Mouse (Mus musculus) midbrain, embryonic 16.5 days (tissue): ENCODE data around the gene Vsnl1. TPM values are rescaled to one million over a fixed set of nuclear protein-coding genes. Genes with fewer than 3 reads are reported as not detected.

Experiments used
- ATAC-seq: fragments of 200-750 bp; cut with Nextera tagmentation; 2 replicates; pipeline ENCODE4 v1.8.0; 2017; ENCODE audit warnings: moderate TSS enrichment
- H3K27ac ChIP-seq: fragments of 300-500 bp; sonication (generic); 2 replicates; pipeline ENCODE4 v1.5.1; 2014; ENCODE audit warnings: mild to moderate bottlenecking, low read length, mixed read lengths
- H3K27me3 ChIP-seq: fragments of 300-500 bp; sonication (generic); 2 replicates; pipeline ENCODE4 v1.6.1; 2014; ENCODE audit warnings: low read depth, low read length, mixed read lengths; ENCODE audit not compliant: control insufficient read depth, insufficient read depth
- H3K36me3 ChIP-seq: fragments of 300-500 bp; sonication (generic); 2 replicates; pipeline ENCODE4 v1.6.1; 2014; ENCODE audit warnings: mild to moderate bottlenecking, low read length, moderate library complexity, mixed read lengths; ENCODE audit not compliant: control insufficient read depth, insufficient read depth
- H3K4me1 ChIP-seq: fragments of 300-500 bp; sonication (generic); 2 replicates; pipeline ENCODE4 v1.6.1; 2014; ENCODE audit warnings: mild to moderate bottlenecking, low read length, mixed read lengths; ENCODE audit not compliant: control insufficient read depth, insufficient read depth
- H3K4me2 ChIP-seq: fragments of 300-500 bp; sonication (generic); 2 replicates; pipeline ENCODE4 v1.6.1; 2014; ENCODE audit warnings: mild to moderate bottlenecking, low read length, mixed read lengths
- H3K4me3 ChIP-seq: fragments of 300-500 bp; sonication (generic); 2 replicates; pipeline ENCODE4 v1.5.1; 2014; ENCODE audit warnings: low read depth, mild to moderate bottlenecking, low read length, moderate library complexity, mixed read lengths
- H3K9ac ChIP-seq: fragments of 300-500 bp; sonication (generic); 2 replicates; pipeline ENCODE4 v1.6.1; 2014; ENCODE audit warnings: low read depth, low read length, mixed read lengths
- H3K9me3 ChIP-seq: fragments of 300-500 bp; sonication (generic); replicated peaks from 2 replicates; pipeline ENCODE4 v1.6.1; 2014; ENCODE audit warnings: mild to moderate bottlenecking, low read length, mixed read lengths; ENCODE audit not compliant: control insufficient read depth, poor library complexity, severe bottlenecking
- WGBS: fragments of 180-500 bp; shearing (Covaris S2); extraction: QIAGEN DNeasy Blood & Tissue Kit; methylation state at CpG from one replicate; pipeline ENCODE4 v1.1.7; 2014; 5-methylcytosine and 5-hydroxymethylcytosine counted together
- polyA plus RNA-seq: library from polyadenylated mRNA; unstranded; fragments of >200 nt; fragmentation: Nextera tagmentation; extraction: Ambion mirVana; gene quantifications from 2 replicates; pipeline ENCODE4 v1.2.1, GENCODE M21; 2015

Gene Vsnl1
- polyA plus RNA-seq, 1 experiment from 2014 or later, result 145 TPM

- Histone ChIP-seq H3K4me3 (no peak overlapping the region), H3K27ac (no peak overlapping the region), H3K9ac (no peak overlapping the region), H3K4me1 (peaks cover 7% of the 10 kb centered on the region; the same call in 1 of the 2 replicates), H3K36me3 (no peaks in the 10 kb centered on the region), H3K27me3 (no peaks in the 10 kb centered on the region), H3K4me2 (no peak overlapping the region), H3K9me3 (no peaks in the 10 kb centered on the region)
- WGBS, result 74% methylated on average over 6 of the region's 6 CpGs
- ATAC-seq, result peak; percentile 87
These were observed 74.0 kb downstream of the Vsnl1 start for GRCm38 (mm10) chr12:11362435-11362834.

- H3K9ac ChIP-seq, result no peak overlapping the region
- no peak overlapping the region for H3K4me2 ChIP-seq
- peak; percentile 24; the same call in 1 of the 2 replicates for ATAC-seq
- 30% methylated on average over 5 of the region's 5 CpGs for WGBS
- no peak overlapping the region for H3K27ac ChIP-seq
- H3K27me3 ChIP-seq, result no peaks in the 10 kb centered on the region
- no peaks in the 10 kb centered on the region for H3K36me3 ChIP-seq
- no peaks in the 10 kb centered on the region for H3K4me1 ChIP-seq
- H3K4me3 ChIP-seq, result no peak overlapping the region
- H3K9me3 ChIP-seq, result no peaks in the 10 kb centered on the region
These were observed 85.5 kb downstream of the Vsnl1 start for GRCm38 (mm10) chr12:11350895-11351294.

- H3K27me3 ChIP-seq, result no peaks in the 10 kb centered on the region
- no peaks in the 10 kb centered on the region for H3K4me1 ChIP-seq
- no peaks in the 10 kb centered on the region for H3K36me3 ChIP-seq
- no peak overlapping the region for H3K4me3 ChIP-seq
- H3K9me3 ChIP-seq, result no peaks in the 10 kb centered on the region
- no peak overlapping the region for H3K27ac ChIP-seq
- H3K4me2 ChIP-seq, result no peak overlapping the region
- 60% methylated on average over 5 of the region's 5 CpGs for WGBS
- ATAC-seq, result no peak
- no peak overlapping the region for H3K9ac ChIP-seq
These were observed 86.5 kb downstream of the Vsnl1 start for GRCm38 (mm10) chr12:11349870-11350269.

- H3K36me3 ChIP-seq, result no peaks in the 10 kb centered on the region
- no peaks in the 10 kb centered on the region for H3K27me3 ChIP-seq
- H3K9me3 ChIP-seq, result no peaks in the 10 kb centered on the region
- no peak overlapping the region for H3K27ac ChIP-seq
- H3K9ac ChIP-seq, result no peak overlapping the region
- H3K4me3 ChIP-seq, result no peak overlapping the region
- H3K4me2 ChIP-seq, result no peak overlapping the region
- 0% methylated on average over 1 of the region's 1 CpGs for WGBS
- no peak for ATAC-seq
- H3K4me1 ChIP-seq, result no peaks in the 10 kb centered on the region
These were observed 88.0 kb downstream of the Vsnl1 start for GRCm38 (mm10) chr12:11348423-11348822.

- H3K27me3 ChIP-seq, result no peaks in the 10 kb centered on the region
- ATAC-seq, result no peak
- 80% methylated on average over 2 of the region's 2 CpGs for WGBS
- no peak overlapping the region for H3K4me2 ChIP-seq
- H3K36me3 ChIP-seq, result no peaks in the 10 kb centered on the region
- H3K27ac ChIP-seq, result no peak overlapping the region
- H3K9me3 ChIP-seq, result no peaks in the 10 kb centered on the region
- H3K4me1 ChIP-seq, result no peaks in the 10 kb centered on the region
- no peak overlapping the region for H3K9ac ChIP-seq
- H3K4me3 ChIP-seq, result no peak overlapping the region
These were observed 90.5 kb downstream of the Vsnl1 start for GRCm38 (mm10) chr12:11345963-11346362.

- WGBS, result 82% methylated on average over 6 of the region's 6 CpGs
- H3K4me3 ChIP-seq, result no peak overlapping the region
These were observed 94.3 kb downstream of the Vsnl1 start for GRCm38 (mm10) chr12:11342020-11342600.

GRCm38 (mm10) chr12:11338251-11338650 is 98.2 kb downstream of the Vsnl1 start:
- no peaks in the 10 kb centered on the region for H3K9me3 ChIP-seq
- no peak overlapping the region for H3K27ac ChIP-seq
- H3K4me2 ChIP-seq, result no peak overlapping the region
- no peak overlapping the region for H3K4me3 ChIP-seq
- no peaks in the 10 kb centered on the region for H3K36me3 ChIP-seq
- WGBS, result 95% methylated on average over 2 of the region's 2 CpGs
- 0 out of 2 replicates have a peak, but pooled peaks have one; percentile 39 for ATAC-seq
- no peak overlapping the region for H3K9ac ChIP-seq
- H3K27me3 ChIP-seq, result no peaks in the 10 kb centered on the region
- no peaks in the 10 kb centered on the region for H3K4me1 ChIP-seq

More at GRCm38 (mm10) chr12:11342020-11342600, 94.3 kb downstream of the Vsnl1 start:
- H3K9me3 ChIP-seq, result no peaks in the 10 kb centered on the region
- H3K4me1 ChIP-seq, result no peaks in the 10 kb centered on the region
- no peaks in the 10 kb centered on the region for H3K27me3 ChIP-seq
- no peak overlapping the region for H3K27ac ChIP-seq
- H3K9ac ChIP-seq, result no peak overlapping the region
- no peak for ATAC-seq
- H3K4me2 ChIP-seq, result no peak overlapping the region
- no peaks in the 10 kb centered on the region for H3K36me3 ChIP-seq

GRCm38 (mm10) chr12:11336845-11337244 is 99.6 kb downstream of the Vsnl1 start:
- ATAC-seq, result no peak
- H3K4me3 ChIP-seq, result no peak overlapping the region
- no peak overlapping the region for H3K27ac ChIP-seq
- H3K4me1 ChIP-seq, result no peaks in the 10 kb centered on the region
- no peak overlapping the region for H3K9ac ChIP-seq
- H3K4me2 ChIP-seq, result no peak overlapping the region
- no peaks in the 10 kb centered on the region for H3K36me3 ChIP-seq
- WGBS, result 43% methylated on average over 4 of the region's 4 CpGs
- no peaks in the 10 kb centered on the region for H3K27me3 ChIP-seq
- H3K9me3 ChIP-seq, result no peaks in the 10 kb centered on the region

GRCm38 (mm10) chr12:11326483-11326882 is 109.9 kb downstream of the Vsnl1 start:
- WGBS, result 64% methylated on average over 3 of the region's 3 CpGs
- ATAC-seq, result peak; percentile 66; the same call in 1 of the 2 replicates
- no peaks in the 10 kb centered on the region for H3K27me3 ChIP-seq
- no peaks in the 10 kb centered on the region for H3K9me3 ChIP-seq
- H3K9ac ChIP-seq, result no peak overlapping the region
- no peak overlapping the region for H3K27ac ChIP-seq
- H3K4me2 ChIP-seq, result no peak overlapping the region
- H3K4me3 ChIP-seq, result no peak overlapping the region
- H3K36me3 ChIP-seq, result no peaks in the 10 kb centered on the region
- no peaks in the 10 kb centered on the region for H3K4me1 ChIP-seq
